Mouse (Mus musculus) brown adipose tissue, adult 24 weeks (tissue): ENCODE measurements around the gene Olfr96. TPM values are rescaled to one million over a fixed set of nuclear protein-coding genes. Genes with fewer than 3 reads are reported as not detected.
"Not testable (repeated sequence)": the region's sequence is repeated elsewhere in the genome, so short reads cannot be mapped to it uniquely, and the experiment has no call there.

Experiments used
- H3K27ac ChIP-seq: fragments of 200-500 bp; replicated peaks from 2 replicates; pipeline ENCODE4 v1.5.1; 2012; ENCODE audit warnings: low read depth, mild to moderate bottlenecking, low read length
- H3K4me1 ChIP-seq: fragments of 200-500 bp; 2 replicates; pipeline ENCODE4 v1.6.1; 2012; ENCODE audit warnings: low read length, mixed read lengths; ENCODE audit not compliant: control insufficient read depth, insufficient read depth, insufficient read length
- H3K4me3 ChIP-seq: fragments of 200-500 bp; 2 replicates; pipeline ENCODE4 v1.5.1; 2012; ENCODE audit warnings: low read depth, mild to moderate bottlenecking, low read length, moderate library complexity; ENCODE audit not compliant: insufficient read depth
- polyA plus RNA-seq: library from polyadenylated mRNA; stranded (reverse); fragments of >200 nt; gene quantifications from 2 replicates; pipeline ENCODE4 v1.2.4, GENCODE M21; 2012; ENCODE audit not compliant: missing spikeins, insufficient read depth, insufficient read length

Gene Olfr96
- polyA plus RNA-seq, 1 experiment, result not detected

GRCm38 (mm10) chr17:37237230-37237629 lies 17.3 kb downstream of the Olfr96 start, which contains the start of gene Olfr97:
Gene Olfr97, minus strand, starts transcription at chr17:37237330.
- H3K4me3 ChIP-seq, H3K4me1 ChIP-seq, H3K27ac ChIP-seq: not testable (repeated sequence)

- H3K4me3 ChIP-seq, result no peak overlapping the region
- H3K27ac ChIP-seq, result no peak overlapping the region
- H3K4me1 ChIP-seq, result no peaks in the 10 kb centered on the region
These were observed 22.3 kb downstream of the Olfr96 start for GRCm38 (mm10) chr17:37242198-37242597.

GRCm38 (mm10) chr17:37246715-37247114 lies 26.8 kb downstream of the Olfr96 start:
- Histone ChIP-seq H3K27ac (no peak overlapping the region), H3K4me1 (no peaks in the 10 kb centered on the region)

DNA sequence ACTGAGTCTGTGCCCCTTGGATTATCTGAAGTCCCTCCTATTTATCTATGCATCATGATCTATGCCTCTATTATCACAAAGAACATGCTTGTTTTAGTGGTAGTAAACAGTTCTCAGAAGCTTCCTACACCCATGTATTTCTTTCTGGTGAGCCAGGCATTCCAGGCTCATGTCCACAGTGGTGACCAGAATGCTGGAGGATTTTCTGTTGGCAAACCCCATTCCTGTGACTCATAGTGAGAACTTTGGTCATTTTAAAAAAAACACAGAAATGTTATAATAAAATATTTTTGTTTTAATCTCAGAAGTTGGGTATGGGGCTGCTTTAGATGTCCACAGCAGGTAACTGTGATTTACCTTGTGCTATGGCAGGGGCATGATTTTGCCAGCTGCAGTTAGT lies 29.5 kb downstream of the Olfr96 start:
- Histone ChIP-seq H3K27ac (no peak overlapping the region), H3K4me1 (no peaks in the 10 kb centered on the region), H3K4me3 (no peak overlapping the region)

More at GRCm38 (mm10) chr17:37246715-37247114, 26.8 kb downstream of the Olfr96 start:
- 0 out of 2 replicates have a peak overlapping the region, but pooled peaks have one; percentile 6 for H3K4me3 ChIP-seq

- H3K4me1 ChIP-seq, result no peaks in the 10 kb centered on the region
- H3K27ac ChIP-seq, result no peak overlapping the region
- H3K4me3 ChIP-seq, result no peak overlapping the region
These were observed 30.6 kb downstream of the Olfr96 start for GRCm38 (mm10) chr17:37250544-37250943.

GRCm38 (mm10) chr17:37263626-37264025 lies 43.7 kb downstream of the Olfr96 start, which contains the start of gene Olfr98:
Gene Olfr98, minus strand, starts transcription at chr17:37263749.
- Histone ChIP-seq H3K27ac (no peak within 1 kb of the TSS), H3K4me3 (no peak within 1 kb of the TSS), H3K4me1 (no peaks in the 10 kb centered on the region)

DNA sequence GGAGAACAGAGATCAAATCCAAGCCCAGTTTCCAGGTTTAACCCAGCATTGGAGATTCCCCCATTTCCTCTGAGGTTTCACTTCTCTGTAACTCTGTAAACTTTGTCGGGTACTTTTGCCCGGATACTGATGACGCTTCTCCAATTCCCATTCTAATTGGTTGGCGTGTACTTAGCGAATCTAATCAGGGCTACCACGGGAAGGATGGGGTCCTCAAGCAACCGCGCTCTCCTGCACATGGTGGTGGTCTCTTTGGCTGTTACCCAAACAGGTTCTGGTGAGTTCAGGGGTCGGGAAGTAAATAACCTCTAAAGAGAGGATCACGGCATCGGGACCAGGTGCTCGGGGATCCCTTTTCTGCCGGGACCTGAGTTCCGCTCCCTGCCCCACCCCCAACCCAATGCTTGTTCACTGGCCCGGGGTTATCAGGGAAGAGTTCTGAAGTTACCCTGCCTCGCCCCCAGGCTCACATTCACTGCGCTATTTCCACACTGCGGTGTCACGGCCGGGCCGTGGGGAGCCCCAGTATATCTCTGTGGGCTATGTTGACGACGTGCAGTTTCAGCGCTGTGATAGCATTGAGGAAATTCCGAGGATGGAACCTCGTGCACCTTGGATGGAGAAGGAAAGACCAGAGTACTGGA lies 50.2 kb downstream of the Olfr96 start, which contains the start of gene H2-M3:
Gene H2-M3, plus strand, starts transcription at position 163 of the 644 bp plus-strand sequence.
- H3K4me3 ChIP-seq, result peak within 1 kb of the TSS; percentile 97
- peak within 1 kb of the TSS; percentile 86 for H3K27ac ChIP-seq
- no peaks in the 10 kb centered on the region for H3K4me1 ChIP-seq

DNA sequence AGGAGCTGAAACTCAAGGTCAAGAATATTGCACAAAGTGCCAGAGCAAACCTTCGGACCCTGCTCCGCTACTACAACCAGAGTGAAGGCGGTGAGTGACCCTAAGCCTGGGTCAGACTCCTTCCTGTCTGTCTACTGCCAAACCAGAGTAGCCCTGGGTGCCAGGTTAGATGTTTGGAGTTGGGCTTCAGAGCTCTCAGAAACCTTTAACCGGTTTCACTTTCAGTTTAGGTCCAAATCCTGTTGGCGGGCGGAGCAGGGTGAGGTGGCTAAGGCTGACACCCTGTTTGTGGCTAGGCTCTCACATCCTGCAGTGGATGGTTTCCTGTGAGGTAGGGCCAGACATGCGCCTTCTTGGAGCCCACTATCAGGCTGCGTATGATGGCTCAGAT lies 50.8 kb downstream of the Olfr96 start:
- Histone ChIP-seq H3K27ac (peak overlapping the region; percentile 86), H3K4me1 (no peaks in the 10 kb centered on the region), H3K4me3 (peak overlapping the region; percentile 97)

DNA sequence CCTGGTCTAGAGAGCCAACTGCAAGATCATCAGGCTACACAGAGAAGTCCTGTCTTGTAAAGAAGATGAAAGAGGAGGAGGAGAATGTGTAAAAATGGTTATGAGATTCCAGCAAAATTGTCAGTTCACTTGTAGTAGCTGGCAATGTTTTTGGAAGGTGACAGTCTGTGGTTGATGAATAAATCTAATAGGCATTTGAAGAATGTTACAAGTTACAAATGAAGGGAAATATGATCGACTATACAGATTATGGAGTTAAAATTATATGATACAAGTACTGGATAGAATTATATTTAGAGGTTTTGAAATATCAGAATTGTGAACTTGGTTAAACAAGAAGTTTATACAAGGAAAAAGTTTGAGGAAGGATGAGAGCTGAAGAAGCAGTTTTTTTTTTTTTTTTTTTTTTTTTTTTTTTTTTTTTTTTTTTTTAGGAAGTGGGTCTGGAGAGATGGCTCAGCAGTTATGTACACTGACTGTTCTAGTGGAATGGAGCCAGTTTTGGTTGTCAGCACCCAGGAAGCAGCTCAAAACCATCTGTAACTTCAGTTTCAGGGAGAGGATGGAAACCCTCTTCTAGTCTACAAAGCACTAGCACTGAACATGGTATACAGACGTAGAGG lies 55.8 kb downstream of the Olfr96 start:
- H3K27ac ChIP-seq, result no peak overlapping the region
- H3K4me3 ChIP-seq, result no peak overlapping the region
- no peaks in the 10 kb centered on the region for H3K4me1 ChIP-seq

Other genes starting within 250 kb of the Olfr96 start
- gene 2410137M14Rik, start 238.9 kb upstream of the Olfr96 start, polyA plus RNA-seq, result not detected in 2 replicates
- 0.63 TPM in 1 of 2 replicates, not detected in the other for gene H2-M5, start 230.6 kb upstream of the Olfr96 start, polyA plus RNA-seq
- gene Zfp57, start 219.0 kb upstream of the Olfr96 start, polyA plus RNA-seq, result not detected in 2 replicates
- not detected in 2 replicates for gene Mog, start 196.7 kb upstream of the Olfr96 start, polyA plus RNA-seq
- gene Gabbr1, start 174.2 kb upstream of the Olfr96 start, polyA plus RNA-seq, result 3.8 and 4.5 TPM in 2 replicates
- gene Olfr90, start 131.6 kb upstream of the Olfr96 start, polyA plus RNA-seq, result not detected in 2 replicates
- gene Olfr91, start 121.9 kb upstream of the Olfr96 start, polyA plus RNA-seq, result not detected in 2 replicates
- gene Olfr92, start 100.1 kb upstream of the Olfr96 start, polyA plus RNA-seq, result not detected in 2 replicates
- not detected in 2 replicates for gene Olfr93, start 58.7 kb upstream of the Olfr96 start, polyA plus RNA-seq
- gene Ubd, start 26.3 kb upstream of the Olfr96 start, polyA plus RNA-seq, result 2.6 and 2.9 TPM in 2 replicates
- gene Olfr94, start 19.2 kb upstream of the Olfr96 start, polyA plus RNA-seq, result not detected in 2 replicates
- gene Olfr95, start 7.0 kb upstream of the Olfr96 start, polyA plus RNA-seq, result not detected in 2 replicates
- gene Olfr97, start 17.2 kb downstream of the Olfr96 start, polyA plus RNA-seq, result not detected in 2 replicates
- gene Olfr98, start 43.6 kb downstream of the Olfr96 start, polyA plus RNA-seq, result not detected in 2 replicates
- 2.2 and 4.9 TPM in 2 replicates for gene H2-M3, start 50.1 kb downstream of the Olfr96 start, polyA plus RNA-seq
- not detected in 2 replicates for gene Olfr99, start 63.3 kb downstream of the Olfr96 start, polyA plus RNA-seq
- not detected in 2 replicates for gene Olfr101, start 84.2 kb downstream of the Olfr96 start, polyA plus RNA-seq
- not detected in 2 replicates for gene Olfr102, start 96.9 kb downstream of the Olfr96 start, polyA plus RNA-seq
- gene Olfr103, start 119.6 kb downstream of the Olfr96 start, polyA plus RNA-seq, result not detected in 2 replicates
- not detected in 2 replicates for gene Olfr104-ps, start 139.4 kb downstream of the Olfr96 start, polyA plus RNA-seq
- gene Olfr105-ps, start 158.9 kb downstream of the Olfr96 start, polyA plus RNA-seq, result not detected in 2 replicates
- not detected in 2 replicates for gene Olfr106-ps, start 170.2 kb downstream of the Olfr96 start, polyA plus RNA-seq
- gene Olfr107, start 179.1 kb downstream of the Olfr96 start, polyA plus RNA-seq, result not detected in 2 replicates
- gene Olfr108, start 225.3 kb downstream of the Olfr96 start, polyA plus RNA-seq, result not detected in 2 replicates
- gene Olfr109, start 238.8 kb downstream of the Olfr96 start, polyA plus RNA-seq, result not detected in 2 replicates